Mouse (Mus musculus) cortical plate, adult 2 months (tissue): ENCODE measurements around the gene Trpv4. TPM values are rescaled to one million over a fixed set of nuclear protein-coding genes. Genes with fewer than 3 reads are reported as not detected.

ENCODE experiments used
- H3K27ac ChIP-seq: fragments of 200-500 bp; 2 replicates; pipeline ENCODE4 v1.5.1; 2012; ENCODE audit warnings: low read length, control low read depth, inconsistent platforms; ENCODE audit not compliant: insufficient read depth
- H3K4me1 ChIP-seq: fragments of 200-500 bp; 2 replicates; pipeline ENCODE4 v1.6.1; 2011; ENCODE audit warnings: low read length; ENCODE audit not compliant: control insufficient read depth, insufficient read depth
- H3K4me3 ChIP-seq: fragments of 200-500 bp; 2 replicates; pipeline ENCODE4 v1.5.1; 2011; ENCODE audit warnings: mild to moderate bottlenecking, low read length, control low read depth; ENCODE audit not compliant: insufficient read depth
- CTCF ChIP-seq: fragments of 200-500 bp; IDR thresholded peaks from 2 replicates; pipeline ENCODE4 v1.5.1; 2011; ENCODE audit warnings: mild to moderate bottlenecking, control low read depth, low read length; ENCODE audit not compliant: insufficient read depth; ENCODE audit errors: extremely low read depth
- POLR2A ChIP-seq: fragments of 200-500 bp; IDR thresholded peaks from 2 replicates; pipeline ENCODE4 v1.6.1; 2011; ENCODE audit warnings: mild to moderate bottlenecking, low read length, control low read depth; ENCODE audit not compliant: insufficient read depth; ENCODE audit errors: extremely low read depth
- polyA plus RNA-seq: library from polyadenylated mRNA; depleted of rRNA; stranded (reverse); fragments of >200 nt; gene quantifications from 2 replicates; pipeline ENCODE4 v1.2.3, GENCODE M21; 2012

Gene Trpv4
- polyA plus RNA-seq, 1 experiment = 2.1 TPM

- no peak overlapping the region for H3K4me3 ChIP-seq
- no peak overlapping the region for H3K27ac ChIP-seq
- TF ChIP-seq POLR2A = no peak
- no peak for TF ChIP-seq CTCF
- no peaks in the 10 kb centered on the region for H3K4me1 ChIP-seq
These were observed 50.6 kb downstream of the Trpv4 start for GRCm38 (mm10) chr5:114607651-114608050.

GRCm38 (mm10) chr5:114605981-114606380 lies 52.2 kb downstream of the Trpv4 start:
- no peak overlapping the region for H3K4me3 ChIP-seq
- H3K4me1 ChIP-seq = no peaks in the 10 kb centered on the region
- no peak overlapping the region for H3K27ac ChIP-seq

GRCm38 (mm10) chr5:114604781-114605290 lies 53.4 kb downstream of the Trpv4 start:
- H3K27ac ChIP-seq = no peak overlapping the region
- no peaks in the 10 kb centered on the region for H3K4me1 ChIP-seq
- H3K4me3 ChIP-seq = no peak overlapping the region
- TF ChIP-seq CTCF = peak; percentile 35
- no peak for TF ChIP-seq POLR2A

More at GRCm38 (mm10) chr5:114605981-114606380, 52.2 kb downstream of the Trpv4 start:
- TF ChIP-seq CTCF (no peak), POLR2A (no peak)

GRCm38 (mm10) chr5:114603975-114604374 lies 54.2 kb downstream of the Trpv4 start:
- no peak overlapping the region for H3K27ac ChIP-seq
- 0 out of 2 replicates have a peak, but pooled peaks have one; percentile 7 for TF ChIP-seq CTCF
- no peak for TF ChIP-seq POLR2A

GRCm38 (mm10) chr5:114602012-114602411 lies 56.2 kb downstream of the Trpv4 start:
- Histone ChIP-seq H3K4me3 (no peak overlapping the region), H3K27ac (no peak overlapping the region), H3K4me1 (no peaks in the 10 kb centered on the region)
- TF ChIP-seq CTCF = no peak
- no peak for TF ChIP-seq POLR2A

More at GRCm38 (mm10) chr5:114603975-114604374, 54.2 kb downstream of the Trpv4 start:
- Histone ChIP-seq H3K4me3 (no peak overlapping the region), H3K4me1 (no peaks in the 10 kb centered on the region)

- no peak for TF ChIP-seq CTCF
- TF ChIP-seq POLR2A = no peak
- no peak overlapping the region for H3K4me3 ChIP-seq
- no peak overlapping the region for H3K27ac ChIP-seq
- H3K4me1 ChIP-seq = peaks cover 1% of the 10 kb centered on the region; the same call in 1 of the 2 replicates
These were observed 60.6 kb downstream of the Trpv4 start for GRCm38 (mm10) chr5:114597652-114598051.

- no peak for TF ChIP-seq POLR2A
- TF ChIP-seq CTCF = no peak
- no peak overlapping the region for H3K27ac ChIP-seq
- H3K4me1 ChIP-seq = peaks cover 1% of the 10 kb centered on the region; the same call in 1 of the 2 replicates
- no peak overlapping the region for H3K4me3 ChIP-seq
These were observed 61.0 kb downstream of the Trpv4 start for GRCm38 (mm10) chr5:114597222-114597621.

- Histone ChIP-seq H3K27ac (no peak overlapping the region), H3K4me3 (no peak overlapping the region), H3K4me1 (peaks cover 1% of the 10 kb centered on the region; the same call in 1 of the 2 replicates)
- TF ChIP-seq CTCF (no peak), POLR2A (no peak)
These were observed 61.6 kb downstream of the Trpv4 start for GRCm38 (mm10) chr5:114596604-114597003.

GRCm38 (mm10) chr5:114594741-114595241 lies 63.4 kb downstream of the Trpv4 start:
- TF ChIP-seq POLR2A (no peak), CTCF (no peak)
- H3K4me1 ChIP-seq = peaks cover 1% of the 10 kb centered on the region; the same call in 1 of the 2 replicates

GRCm38 (mm10) chr5:114593949-114594348 lies 64.3 kb downstream of the Trpv4 start:
- H3K27ac ChIP-seq = no peak overlapping the region
- peaks cover 1% of the 10 kb centered on the region; the same call in 1 of the 2 replicates for H3K4me1 ChIP-seq
- no peak for TF ChIP-seq POLR2A
- no peak for TF ChIP-seq CTCF
- no peak overlapping the region for H3K4me3 ChIP-seq

More at GRCm38 (mm10) chr5:114594741-114595241, 63.4 kb downstream of the Trpv4 start:
- Histone ChIP-seq H3K4me3 (no peak overlapping the region), H3K27ac (no peak overlapping the region)
